Mouse (Mus musculus): ENCODE results near the gene Olfr372. TPM values are rescaled to one million over a fixed set of nuclear protein-coding genes. Genes with fewer than 3 reads are reported as not detected.
"Not testable (repeated sequence)": the region's sequence is repeated elsewhere in the genome, so short reads cannot be mapped to it uniquely, and the experiment has no call there.

Olfr372 gene
- not detected for total RNA-seq (2021)
- long read RNA-seq, result 0 reads

DNA sequence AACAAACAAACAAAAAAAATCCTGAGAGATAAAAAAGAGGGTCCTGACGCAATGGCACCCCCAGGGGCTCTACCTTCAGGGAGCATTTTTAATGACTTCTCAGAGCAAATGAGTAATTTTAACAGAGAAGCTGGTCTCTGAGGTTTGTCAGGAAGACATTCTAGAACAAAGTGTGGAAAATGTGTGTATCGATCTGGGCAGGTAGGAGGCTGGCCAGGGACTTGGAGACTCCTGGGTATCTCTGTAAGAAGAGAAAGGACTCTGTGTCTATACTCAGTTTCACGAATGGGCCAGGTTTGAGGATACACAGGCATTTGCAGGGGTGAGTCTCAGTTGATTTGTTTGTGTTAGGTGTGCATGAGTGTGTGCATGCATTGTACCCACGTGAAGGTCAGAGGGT, at the start of gene Olfr372:
Gene Olfr372, plus strand, starts transcription at position 301 of the 400 bp plus-strand sequence.
- DNase-seq (ENCODE audit: low spot score in 2 of 2), result not testable (repeated sequence)

DNA sequence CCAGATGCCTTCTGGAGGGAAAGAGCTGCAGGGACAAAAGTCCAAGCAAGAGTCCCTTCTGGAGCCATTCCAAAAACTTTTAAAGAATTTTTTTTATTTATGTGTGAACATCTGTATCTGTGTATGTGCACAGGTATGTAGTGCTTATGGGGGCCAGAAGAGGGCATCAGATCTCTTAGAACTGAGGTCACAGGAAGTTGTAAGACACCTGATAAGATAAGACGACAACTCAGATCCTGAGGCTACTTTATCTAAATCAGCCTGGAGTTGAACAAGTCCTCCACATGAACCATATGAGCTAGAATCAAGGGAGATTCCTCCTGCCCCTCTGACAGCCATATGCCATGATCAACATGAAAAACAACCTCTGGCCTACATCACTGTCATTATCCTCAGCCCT, 41.6 kb upstream of the Olfr372 start:
- no peak for DNase-seq (ENCODE audit: low spot score in 2 of 2)

DNA sequence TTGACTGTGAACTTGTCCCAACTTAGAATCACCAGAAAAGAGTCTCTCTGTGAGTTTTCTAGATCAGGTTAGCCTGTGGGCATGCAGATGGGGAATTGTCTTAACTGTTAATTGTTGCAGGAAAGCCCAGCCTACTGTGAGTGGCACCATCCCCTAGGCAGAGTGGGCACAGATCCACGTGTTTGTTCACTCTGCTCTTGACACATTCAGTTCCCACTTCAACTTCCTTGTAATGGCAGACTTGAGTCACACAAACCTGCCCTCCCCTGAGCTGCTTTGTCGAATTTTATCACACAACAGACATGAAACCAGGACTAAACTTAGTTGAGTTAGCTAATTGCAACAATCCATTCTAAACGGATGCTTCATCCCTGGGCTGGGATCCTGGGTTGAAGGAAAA, 40.8 kb upstream of the Olfr372 start:
- DNase-seq (ENCODE audit: low spot score in 2 of 2), result no peak

DNA sequence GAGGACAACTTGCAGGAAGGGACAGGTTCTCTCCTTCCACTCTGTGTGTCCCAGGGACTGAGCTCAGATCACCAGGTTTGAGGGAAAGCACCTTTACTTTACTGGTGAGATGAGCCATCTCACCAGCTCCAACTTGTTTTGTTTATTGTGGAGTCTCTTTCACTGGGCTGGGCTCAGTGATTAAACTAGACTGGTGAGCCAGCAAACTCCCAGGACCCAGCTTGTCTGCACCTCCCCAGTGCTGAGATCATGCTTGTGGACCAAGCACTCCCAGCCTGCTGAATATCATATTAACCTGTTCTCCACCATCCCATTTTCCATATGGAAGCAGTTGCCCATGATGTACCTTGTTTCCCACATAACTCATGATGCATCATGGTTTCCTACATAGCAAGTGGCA, 38.1 kb upstream of the Olfr372 start:
- DNase-seq (ENCODE audit: low spot score in 2 of 2), result no peak

DNA sequence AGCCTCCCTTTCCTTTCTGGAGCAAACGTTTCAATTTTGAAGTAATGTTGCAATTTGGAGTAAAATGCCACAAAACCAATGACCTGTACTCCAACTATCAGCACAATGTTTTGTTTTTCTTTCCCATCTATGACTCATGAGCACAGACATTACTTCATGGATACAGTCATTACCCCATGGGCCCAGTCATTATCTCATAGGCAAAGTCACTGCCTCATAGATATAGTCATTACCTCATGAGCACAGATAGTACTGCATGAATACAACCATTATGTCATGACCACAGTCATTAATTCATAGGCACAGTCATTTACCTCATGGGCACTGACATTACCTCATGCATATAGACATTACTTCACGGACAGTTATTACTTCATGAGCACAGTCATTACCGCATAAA, 35.1 kb upstream of the Olfr372 start:
- no peak for DNase-seq (ENCODE audit: low spot score in 2 of 2)

DNA sequence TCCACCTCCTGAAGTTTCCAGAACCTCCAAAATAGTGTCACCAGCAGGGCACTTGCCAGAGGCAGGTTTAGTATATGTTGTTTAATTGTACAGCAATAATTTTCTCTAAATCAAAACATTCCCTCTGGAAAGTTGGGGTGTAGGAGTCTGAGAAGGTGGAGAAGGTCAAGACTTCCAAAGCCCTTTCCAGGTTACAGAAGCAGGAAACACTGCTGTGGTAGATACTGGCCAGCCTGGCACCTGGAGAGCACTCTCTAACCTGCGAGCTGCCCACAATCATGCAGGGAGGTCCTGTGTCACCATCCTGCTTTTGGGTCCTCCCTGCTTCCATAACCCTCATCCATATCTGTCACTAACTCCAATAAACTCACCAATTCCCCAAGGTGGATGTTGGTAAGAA, 34.3 kb upstream of the Olfr372 start:
- no peak for DNase-seq (ENCODE audit: low spot score in 2 of 2)

DNA sequence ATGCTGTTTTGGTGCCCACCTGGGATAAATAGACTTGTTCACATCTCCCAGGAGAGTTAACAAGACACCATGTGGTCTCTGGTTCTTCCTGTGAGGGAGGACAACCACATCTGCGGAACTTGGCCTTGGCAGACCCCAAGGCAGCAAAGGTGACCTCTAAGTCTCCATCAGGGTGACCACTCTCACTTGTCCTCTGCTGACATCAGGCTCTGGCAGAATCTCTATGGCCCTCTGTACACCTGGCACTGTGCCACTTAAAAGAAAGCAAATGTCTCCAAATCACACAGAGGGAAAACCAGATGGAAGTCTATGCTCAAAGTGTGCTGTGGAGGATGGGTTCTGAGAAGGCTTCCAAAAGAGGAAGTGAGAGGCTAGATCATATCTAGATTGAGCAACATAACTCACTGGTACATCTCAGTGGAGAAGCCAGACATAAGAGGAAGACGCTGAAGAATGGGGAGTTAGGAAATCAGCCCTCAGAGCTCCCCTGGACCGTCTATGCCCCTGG, 32.8 kb upstream of the Olfr372 start:
- peak in 1 of 2 experiments; percentile 12 for DNase-seq (ENCODE audit: low spot score in 2 of 2)

DNA sequence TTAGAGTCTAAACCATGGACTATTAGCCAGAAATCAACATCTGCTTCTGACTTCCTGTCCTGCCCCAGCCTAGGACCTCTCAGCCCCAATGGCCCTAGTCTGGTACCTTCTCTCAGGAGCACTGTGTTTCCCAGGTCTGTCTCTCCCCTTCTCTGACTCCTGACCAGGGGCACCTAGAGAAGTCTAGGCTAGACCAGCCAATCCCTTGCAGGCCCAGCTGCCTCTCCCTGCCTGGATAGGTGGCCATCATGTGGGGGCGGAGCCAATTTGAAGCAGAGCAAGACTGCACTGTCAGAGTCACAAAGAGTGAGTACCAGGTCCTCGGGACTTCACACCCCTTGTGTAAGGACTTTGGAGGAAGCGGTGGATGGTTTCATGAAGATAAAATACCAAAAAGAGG, 31.5 kb upstream of the Olfr372 start, which contains the start of gene Cyp4f18:
Gene Cyp4f18, minus strand, starts transcription at position 154 of the 400 bp plus-strand sequence.
- DNase-seq (ENCODE audit: low spot score in 2 of 2), result no peak

DNA sequence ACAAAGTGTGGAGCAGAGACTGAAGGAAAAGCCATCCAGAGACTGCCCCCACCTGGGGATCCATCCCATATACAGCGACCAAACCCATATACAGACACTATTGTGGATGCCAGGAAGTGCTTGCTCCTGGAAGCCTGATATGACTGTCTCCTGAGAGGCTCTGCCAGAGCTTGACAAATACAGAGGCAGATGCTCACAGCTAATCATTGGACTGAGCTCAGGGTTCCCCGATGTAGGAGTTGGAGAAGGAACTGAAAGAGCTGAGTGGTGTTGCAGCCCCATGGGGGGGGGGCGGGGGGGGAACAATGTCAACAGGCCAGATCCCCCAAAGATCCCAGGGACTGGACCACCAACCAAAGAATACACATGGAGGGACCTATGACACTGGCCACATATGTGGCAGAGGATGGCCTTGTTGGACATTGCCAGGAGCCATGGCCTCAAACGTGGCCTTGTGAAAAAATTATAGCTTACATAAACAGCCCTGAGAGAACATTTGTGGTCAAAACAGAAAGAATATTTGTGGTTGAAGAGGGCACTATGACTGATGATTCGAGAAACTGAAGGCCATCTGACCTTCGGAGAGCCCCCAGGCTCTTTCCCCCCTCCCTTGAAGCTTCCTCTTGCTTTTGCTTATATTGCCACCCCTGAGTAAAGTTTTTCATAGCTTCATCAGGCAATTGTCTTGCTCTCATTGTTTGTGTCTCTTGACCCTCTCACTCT, 27.4 kb upstream of the Olfr372 start:
- not testable (repeated sequence) for DNase-seq (ENCODE audit: low spot score in 2 of 2)

DNA sequence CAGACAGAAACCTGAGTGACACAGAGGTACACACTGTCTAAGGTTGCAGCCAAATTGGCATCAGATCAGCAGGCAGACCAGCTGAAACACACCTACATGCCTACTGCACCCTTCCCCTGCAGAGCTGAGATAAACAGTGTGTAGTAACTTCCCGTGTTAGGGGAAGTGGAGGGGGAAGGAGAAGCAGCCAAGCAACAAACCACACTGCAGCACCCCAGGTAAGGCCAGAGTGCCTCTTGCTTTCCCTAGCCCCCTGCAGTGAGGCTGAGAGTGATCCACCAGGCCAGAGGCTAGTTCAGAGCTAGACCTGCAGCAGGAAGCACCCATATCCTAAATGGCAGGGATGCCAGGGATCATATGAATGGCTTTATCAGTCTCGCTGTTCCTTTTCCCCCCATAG, 23.7 kb upstream of the Olfr372 start:
- DNase-seq (ENCODE audit: low spot score in 2 of 2), result not testable (repeated sequence)

DNA sequence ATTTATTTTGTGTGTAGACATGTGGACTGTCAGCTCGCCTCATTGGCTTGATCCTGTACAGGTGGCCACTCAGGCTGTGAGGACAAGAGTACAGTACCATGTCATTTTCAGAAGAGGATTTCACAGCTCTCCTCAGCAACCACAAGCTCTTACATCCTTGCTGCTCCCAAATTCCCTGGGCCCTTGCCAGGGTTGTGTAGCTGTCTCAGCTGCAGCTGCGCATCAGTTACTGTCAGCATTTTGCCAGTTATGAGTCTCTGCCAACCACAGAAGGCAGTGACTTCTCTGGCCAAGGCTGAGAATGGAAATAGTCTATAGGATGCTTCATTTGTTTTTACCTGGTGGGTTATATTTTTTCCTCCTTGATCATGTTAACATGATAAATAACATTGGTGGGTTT, 22.9 kb upstream of the Olfr372 start:
- peak in 1 of 2 experiments; percentile 20 for DNase-seq (ENCODE audit: low spot score in 2 of 2)

DNA sequence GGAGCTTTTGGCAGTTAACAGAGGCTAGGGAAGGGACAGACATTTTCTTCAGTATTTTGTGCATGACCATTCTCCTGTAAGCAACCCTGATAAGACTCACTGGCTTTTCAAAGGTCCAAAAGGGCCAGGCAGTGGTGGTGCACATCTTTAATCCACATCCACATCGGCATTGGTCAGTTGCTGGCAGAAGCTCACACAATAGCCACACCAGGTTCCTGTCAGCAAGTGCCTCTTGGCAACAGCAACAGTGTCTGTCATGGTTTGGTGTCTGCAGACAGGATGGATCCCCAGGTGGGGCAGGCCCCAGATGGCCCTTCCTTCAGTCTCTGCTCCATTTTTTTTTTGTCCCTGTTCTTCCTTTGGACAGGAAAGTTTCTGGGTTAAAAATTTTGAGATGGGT, 22.0 kb upstream of the Olfr372 start:
- not testable (repeated sequence) for DNase-seq (ENCODE audit: low spot score in 2 of 2)

DNA sequence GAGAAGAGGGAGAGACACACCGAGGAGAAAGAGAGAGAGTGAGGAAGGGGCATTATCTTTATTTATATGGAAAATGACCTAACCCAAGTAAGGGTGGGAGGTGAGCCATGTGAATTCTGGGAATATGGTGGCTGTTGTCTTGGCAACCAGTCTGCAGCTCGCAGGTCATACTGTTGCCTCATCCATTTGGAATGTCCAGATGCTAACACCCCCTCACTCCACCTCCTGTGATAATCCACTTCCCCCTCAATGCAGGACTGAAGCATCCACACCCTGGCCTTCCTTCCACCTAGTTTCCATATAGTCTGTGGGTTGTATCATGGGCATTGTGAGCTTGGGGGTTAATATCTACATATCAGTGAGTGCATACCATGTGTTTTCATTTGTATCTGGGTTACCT, 21.2 kb upstream of the Olfr372 start:
- no peak for DNase-seq (ENCODE audit: low spot score in 2 of 2)

DNA sequence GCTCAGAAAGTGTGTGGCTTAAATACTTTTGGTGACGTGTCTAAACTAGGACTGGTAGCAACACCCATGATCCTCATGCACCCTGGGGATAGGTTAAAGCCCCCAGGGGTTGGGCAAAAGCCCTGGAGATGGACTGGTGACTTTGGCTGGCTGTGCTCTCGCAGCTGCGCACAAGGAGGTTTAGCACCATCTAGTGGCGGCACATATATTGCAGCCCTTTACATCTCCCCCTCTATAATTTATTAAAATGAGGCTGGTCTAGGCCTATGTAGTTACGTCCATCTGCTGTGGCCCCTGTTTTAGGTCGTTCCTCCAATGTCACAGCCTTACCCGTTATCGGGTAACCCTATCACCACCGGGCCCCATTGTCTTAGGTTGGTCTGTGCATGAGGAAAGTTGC, 16.1 kb upstream of the Olfr372 start:
- DNase-seq (ENCODE audit: low spot score in 2 of 2), result peak in 1 of 2 experiments; percentile 71

DNA sequence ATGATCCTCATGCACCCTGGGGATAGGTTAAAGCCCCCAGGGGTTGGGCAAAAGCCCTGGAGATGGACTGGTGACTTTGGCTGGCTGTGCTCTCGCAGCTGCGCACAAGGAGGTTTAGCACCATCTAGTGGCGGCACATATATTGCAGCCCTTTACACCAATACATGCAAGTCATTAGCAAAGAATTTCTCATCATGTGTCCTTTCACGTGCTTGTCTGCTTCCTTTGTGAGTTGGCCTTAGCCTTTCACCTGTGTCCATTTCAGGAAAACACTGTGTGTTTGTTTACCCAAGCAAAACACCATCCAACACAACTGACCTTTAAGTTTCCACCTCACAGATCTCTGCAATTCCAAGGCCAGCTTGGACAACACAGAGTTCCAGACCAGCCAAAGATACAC, 8.1 kb upstream of the Olfr372 start:
- DNase-seq (ENCODE audit: low spot score in 2 of 2), result peak; percentile 19 to 75

DNA sequence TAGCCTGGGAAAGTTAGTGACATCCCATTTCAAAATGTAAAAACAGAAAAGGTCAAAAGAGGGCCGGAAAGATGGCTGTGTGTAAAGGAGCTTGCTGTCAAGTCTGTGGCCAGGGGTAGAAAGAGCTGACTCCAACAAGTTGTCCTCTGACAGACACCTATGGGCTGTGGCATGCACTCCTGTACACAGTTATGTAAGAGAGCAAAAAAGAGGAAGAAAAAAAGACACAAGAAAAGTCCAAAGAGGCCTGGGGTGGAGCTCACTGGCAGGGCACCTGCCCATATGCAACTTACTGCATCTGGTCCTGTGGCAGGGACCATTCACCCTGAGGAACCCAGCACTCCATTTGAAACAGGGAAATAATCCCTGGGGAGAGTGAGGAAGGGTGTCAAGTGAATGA, 1.5 kb downstream of the Olfr372 start:
- DNase-seq (ENCODE audit: low spot score in 2 of 2), result no peak

DNA sequence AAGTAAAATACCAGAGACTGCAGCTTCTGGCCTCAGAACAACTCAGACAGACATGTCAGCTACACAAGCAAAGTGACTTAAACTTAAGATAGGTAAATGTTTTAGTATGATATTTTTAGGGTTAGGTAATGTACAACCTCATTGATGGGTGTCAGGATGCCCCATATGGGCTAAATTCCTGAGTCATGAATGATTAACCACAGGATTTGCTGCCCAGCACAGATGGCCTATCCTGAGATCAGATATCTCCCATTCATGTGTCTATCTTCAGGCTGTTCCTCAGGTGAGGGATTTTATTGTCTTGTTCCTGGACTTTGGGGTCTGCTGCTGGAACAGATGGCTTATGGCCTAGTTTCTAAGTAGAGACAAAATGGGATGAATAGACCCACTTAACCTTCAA, 13.6 kb downstream of the Olfr372 start:
- DNase-seq (ENCODE audit: low spot score in 2 of 2), result not testable (repeated sequence)

DNA sequence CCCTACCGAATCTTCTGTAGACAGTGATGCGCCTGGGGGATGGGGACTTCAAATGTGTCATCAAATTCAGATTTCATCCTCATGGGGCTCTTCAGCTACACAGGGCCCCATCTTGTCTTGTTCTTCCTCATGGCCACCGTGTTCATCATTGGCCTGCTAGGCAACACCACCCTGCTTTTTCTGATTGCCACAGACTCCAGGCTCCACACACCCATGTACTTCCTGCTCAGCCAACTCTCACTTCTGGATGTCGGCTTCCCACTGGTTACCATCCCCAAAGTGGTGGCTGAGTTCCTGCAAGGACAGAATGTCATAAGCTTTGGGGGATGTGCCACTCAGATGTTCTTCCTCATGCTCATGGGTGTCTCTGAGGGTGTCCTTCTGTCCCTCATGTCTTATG, 16.6 kb downstream of the Olfr372 start:
- not testable (repeated sequence) for DNase-seq (ENCODE audit: low spot score in 2 of 2)

DNA sequence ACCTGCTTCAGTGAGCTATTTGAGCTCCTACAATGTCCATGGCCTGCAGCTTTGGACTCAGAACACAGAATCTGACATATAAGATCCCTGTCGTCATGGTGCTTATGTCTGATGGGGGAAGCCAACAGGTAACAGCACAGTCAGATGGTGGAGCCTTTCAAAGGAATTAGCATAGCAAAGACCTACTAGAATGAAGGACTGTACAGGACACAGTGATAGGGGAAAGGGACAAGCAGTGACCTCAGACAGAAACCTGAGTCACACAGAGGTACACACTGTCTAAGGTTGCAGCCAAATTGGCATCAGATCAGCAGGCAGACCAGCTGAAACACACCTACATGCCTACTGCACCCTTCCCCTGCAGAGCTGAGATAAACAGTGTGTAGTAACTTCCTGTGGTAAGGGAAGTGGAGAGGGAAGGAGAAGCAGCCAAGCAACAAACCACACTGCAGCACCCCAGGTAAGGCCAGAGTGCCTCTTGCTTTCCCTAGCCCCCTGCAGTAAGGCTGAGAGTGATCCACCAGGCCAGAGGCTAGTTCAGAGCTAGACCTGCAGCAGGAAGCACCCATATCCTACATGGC, 25.9 kb downstream of the Olfr372 start:
- not testable (repeated sequence) for DNase-seq (ENCODE audit: low spot score in 2 of 2)

DNA sequence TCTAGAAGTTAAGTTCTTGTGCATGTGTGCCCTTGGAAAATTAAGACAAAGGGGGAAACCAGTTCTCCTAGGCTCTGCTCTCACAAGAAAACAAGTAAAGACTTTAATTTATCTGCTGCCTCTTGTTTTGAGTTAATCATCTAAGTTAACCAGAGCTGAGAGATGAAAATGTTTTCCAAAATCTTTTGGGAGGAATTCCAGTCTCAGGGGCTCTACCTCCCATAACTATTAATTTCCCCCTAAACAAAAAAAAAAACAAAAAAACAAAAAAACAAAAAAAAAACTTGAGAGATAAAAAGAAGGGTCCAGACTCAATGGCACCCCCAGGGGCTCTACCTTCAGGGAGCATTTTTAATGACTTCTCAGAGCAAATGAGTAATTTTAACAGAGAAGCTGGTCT, 41.9 kb downstream of the Olfr372 start, which contains the start of gene Olfr373:
Gene Olfr373, plus strand, starts transcription at position 301 of the 400 bp plus-strand sequence.
- DNase-seq (ENCODE audit: low spot score in 2 of 2), result not testable (repeated sequence)

DNA sequence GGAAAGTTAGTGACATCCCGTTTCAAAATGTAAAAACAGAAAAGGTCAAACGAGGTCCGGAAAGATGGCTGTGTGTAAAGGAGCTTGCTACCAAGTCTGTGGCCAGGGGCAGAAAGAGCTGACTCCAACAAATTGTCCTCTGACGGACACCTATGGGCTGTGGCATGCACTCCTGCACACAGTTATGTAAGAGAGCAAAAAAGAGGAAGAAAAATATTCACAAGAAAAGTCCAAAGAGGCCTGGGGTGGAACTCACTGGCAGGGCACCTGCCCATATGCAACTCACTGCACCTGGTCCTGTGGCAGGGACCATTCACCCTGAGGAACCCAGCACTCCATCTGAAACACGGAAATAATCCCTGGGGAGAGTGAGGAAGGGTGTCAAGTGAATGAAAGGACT, 43.7 kb downstream of the Olfr372 start:
- no peak for DNase-seq (ENCODE audit: low spot score in 2 of 2)

DNA sequence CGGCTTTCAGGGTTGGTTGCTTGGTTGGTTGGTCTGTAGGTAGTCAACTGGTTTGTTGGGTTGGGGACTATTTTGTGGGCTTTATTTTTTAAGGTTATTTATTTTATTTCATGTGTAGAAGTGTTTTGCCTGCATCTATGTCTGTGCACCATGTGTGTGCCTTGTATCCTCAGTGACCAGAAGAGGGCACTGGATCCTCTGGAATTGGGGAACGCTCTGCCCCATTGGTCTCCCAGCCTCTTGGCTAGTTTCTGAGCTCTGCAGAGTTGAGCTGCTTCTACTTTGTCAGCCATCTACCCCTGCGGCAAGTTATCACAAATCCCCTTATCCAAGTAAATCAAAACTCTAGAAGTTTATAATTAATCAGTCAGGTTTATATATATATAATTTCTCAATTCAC, 46.6 kb downstream of the Olfr372 start:
- not testable (repeated sequence) for DNase-seq (ENCODE audit: low spot score in 2 of 2)

DNA sequence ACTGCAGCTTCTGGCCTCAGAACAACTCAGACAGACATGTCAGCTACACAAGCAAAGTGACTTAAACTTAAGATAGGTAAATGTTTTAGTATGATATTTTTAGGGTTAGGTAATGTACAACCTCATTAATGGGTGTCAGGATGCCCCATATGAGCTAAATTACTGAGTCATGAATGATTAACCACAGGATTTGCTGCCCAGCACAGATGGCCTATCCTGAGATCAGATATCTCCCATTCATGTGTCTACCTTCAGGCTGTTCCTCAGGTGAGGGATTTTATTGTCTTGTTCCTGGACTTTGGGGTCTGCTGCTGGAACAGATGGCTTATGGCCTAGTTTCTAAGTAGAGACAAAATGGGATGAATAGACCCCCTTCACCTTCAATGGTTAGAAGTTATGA, 55.7 kb downstream of the Olfr372 start:
- DNase-seq (ENCODE audit: low spot score in 2 of 2), result not testable (repeated sequence)

Data from layer of hippocampus, adult 18-20 months (tissue).